ENCODE assay signal across 19 mouse cellular contexts in the genomic region with DNA sequence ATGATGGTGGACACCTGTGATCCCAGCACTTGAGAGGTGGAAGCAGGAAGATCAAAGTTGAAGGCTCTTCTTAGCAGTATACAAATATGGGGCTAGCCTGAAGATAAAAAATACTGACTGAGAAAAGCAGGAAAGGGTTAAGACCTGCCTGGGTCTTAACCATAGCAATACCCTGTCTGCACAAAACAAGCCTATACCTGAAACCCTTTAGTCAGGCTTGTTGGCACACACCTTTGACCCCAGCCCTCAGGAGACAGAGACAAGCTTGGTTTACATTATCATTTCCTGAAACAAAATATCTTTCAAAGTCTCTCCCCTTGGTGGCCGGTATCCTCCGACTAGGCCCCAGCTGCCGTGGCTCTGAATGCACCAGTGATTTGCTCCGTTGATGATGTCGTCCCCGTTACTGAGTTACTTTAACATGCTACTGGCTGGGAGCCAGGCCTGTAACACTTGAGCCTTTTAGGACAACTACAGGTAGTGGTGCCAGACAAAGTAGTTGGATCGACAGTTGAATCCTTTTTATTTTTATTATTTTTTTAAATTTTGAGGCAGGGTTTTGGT. TPM values are rescaled to one million over a fixed set of nuclear protein-coding genes. Genes with fewer than 3 reads are reported as not detected.
DNase-seq lines count a peak whose midpoint lies in the region; ATAC-seq and TF ChIP-seq lines count a peak whose summit lies in the region.
"Had no signal": no experiment of that assay in that cellular context is flagged by ENCODE, and none has a peak within 500 bp of the region (broad histone marks: within the 10 kb centered on the region; RNA-seq: fewer than 3 reads in every experiment).

No protein-coding gene starts in this region.

- H3K27me3 ChIP-seq in kidney, postnatal 0 days (ENCODE audit: insufficient read depth, low read length): no peaks in the 10 kb centered on the region
- no peaks in the 10 kb centered on the region for H3K27me3 ChIP-seq in stomach, postnatal 0 days (ENCODE audit: control insufficient read depth, insufficient read depth, low read length)
- no peaks in the 10 kb centered on the region for H3K27me3 ChIP-seq in liver, embryonic 11.5 days (replicated peaks; ENCODE audit: control insufficient read depth, insufficient read depth, low read length)
- H3K27me3 ChIP-seq: hindbrain, embryonic 12.5 days; limb, embryonic 13.5 days; midbrain, embryonic 12.5 days had no signal

- H3K9ac ChIP-seq in kidney, postnatal 0 days (ENCODE audit: low read depth, low read length): no peak overlapping the region
- H3K9ac ChIP-seq in stomach, postnatal 0 days (ENCODE audit: low read length): no peak overlapping the region
- H3K9ac ChIP-seq in liver, embryonic 11.5 days (ENCODE audit: low read depth, low read length): no peak overlapping the region
- H3K9ac ChIP-seq: hindbrain, embryonic 12.5 days; limb, embryonic 13.5 days; midbrain, embryonic 12.5 days had no signal

- no peak overlapping the region for H3K4me2 ChIP-seq in kidney, postnatal 0 days (ENCODE audit: low read length)
- no peak overlapping the region for H3K4me2 ChIP-seq in stomach, postnatal 0 days (replicated peaks; ENCODE audit: low read depth)
- H3K4me2 ChIP-seq in liver, embryonic 11.5 days: no peak overlapping the region
- H3K4me2 ChIP-seq: hindbrain, embryonic 12.5 days; limb, embryonic 13.5 days; midbrain, embryonic 12.5 days had no signal

- H3K36me3 ChIP-seq in kidney, postnatal 0 days (ENCODE audit: insufficient read depth, low read length): peaks cover 31% of the 10 kb centered on the region; the same call in 1 of the 2 replicates
- peaks cover 8% of the 10 kb centered on the region; the same call in 1 of the 2 replicates for H3K36me3 ChIP-seq in stomach, postnatal 0 days (ENCODE audit: control insufficient read depth, insufficient read depth, low read length)
- H3K36me3 ChIP-seq in liver, embryonic 11.5 days (ENCODE audit: control insufficient read depth, insufficient read depth, low read length): peaks cover 12% of the 10 kb centered on the region; the same call in 1 of the 2 replicates

- intact Hi-C loops in left cerebral cortex, postnatal 4 days (cut with DNase I): no loop called here

- no peak overlapping the region for H3K4me3 ChIP-seq in kidney, postnatal 0 days (replicated peaks; ENCODE audit: low read depth, low read length)
- H3K4me3 ChIP-seq in stomach, postnatal 0 days (ENCODE audit: low read depth, low read length): no peak overlapping the region
- H3K4me3 ChIP-seq in liver, embryonic 11.5 days (ENCODE audit: low read depth, low read length): no peak overlapping the region
- H3K4me3 ChIP-seq: gastrocnemius, adult 2 months; hindbrain, embryonic 12.5 days; limb, embryonic 13.5 days; midbrain, embryonic 12.5 days had no signal

- H3K4me1 ChIP-seq in kidney, postnatal 0 days (replicated peaks; ENCODE audit: insufficient read depth, low read length): no peaks in the 10 kb centered on the region
- H3K4me1 ChIP-seq in stomach, postnatal 0 days (replicated peaks; ENCODE audit: control insufficient read depth, insufficient read depth): no peaks in the 10 kb centered on the region
- H3K4me1 ChIP-seq in liver, embryonic 11.5 days (replicated peaks; ENCODE audit: control insufficient read depth, insufficient read depth, low read length): no peaks in the 10 kb centered on the region
- H3K4me1 ChIP-seq: hindbrain, embryonic 12.5 days; midbrain, embryonic 12.5 days had no signal

- peak; percentile 18 for DNase-seq in embryo, embryonic 11 days
- no peak for DNase-seq in embryo, embryonic 10.5 days (ENCODE audit: low spot score)
- peak; percentile 8 to 13 for DNase-seq in urinary bladder, postnatal 36 days (ENCODE audit: low spot score in 2 of 2)
- DNase-seq in urinary bladder, postnatal 4 days (ENCODE audit: low spot score in 2 of 2): no peak
- DNase-seq in kidney, postnatal 0 days (ENCODE audit: low spot score): peak; percentile 72
- DNase-seq in left cerebral cortex, postnatal 4 days: no peak
- DNase-seq in stomach, postnatal 0 days (ENCODE audit: low spot score): no peak
- no peak for DNase-seq in liver, embryonic 11.5 days (ENCODE audit: low spot score)
- DNase-seq: cerebellum, postnatal 14 days; gastrocnemius, adult 2 months; heart, adult 18-20 months; right cerebral cortex, adult 18-20 months; thymus, postnatal 36 days had no signal

- H3K27ac ChIP-seq in kidney, postnatal 0 days: peak overlapping the region; percentile 47; the same call in 1 of the 2 replicates
- no peak overlapping the region for H3K27ac ChIP-seq in stomach, postnatal 0 days (replicated peaks)
- no peak overlapping the region for H3K27ac ChIP-seq in liver, embryonic 11.5 days (ENCODE audit: low read depth, low read length)
- H3K27ac ChIP-seq: gastrocnemius, adult 2 months; hindbrain, embryonic 12.5 days; limb, embryonic 13.5 days; macrophage; midbrain, embryonic 12.5 days had no signal

- ATAC-seq in kidney, postnatal 0 days (replicated peaks; ENCODE audit: low FRiP score, low read depth): peak; percentile 74
- no peak for ATAC-seq in stomach, postnatal 0 days (ENCODE audit: low FRiP score, low TSS enrichment)
- ATAC-seq in liver, embryonic 11.5 days (replicated peaks; ENCODE audit: low FRiP score): no peak
- ATAC-seq: activated CD4-positive, CD25-positive, alpha-beta regulatory T cell, adult 4 months; forebrain, embryonic 16.5 days had no signal

- WGBS in kidney, postnatal 0 days: 33% methylated on average over 7 of the region's 7 CpGs
- WGBS in stomach, postnatal 0 days: 35% methylated on average over 7 of the region's 7 CpGs
- WGBS in liver, embryonic 11.5 days: 87% methylated on average over 7 of the region's 7 CpGs

- no peak for TF ChIP-seq EP300 in stomach, postnatal 0 days (optimal IDR thresholded peaks at IDR 0.05)

- no peak for TF ChIP-seq CTCF in kidney, postnatal 0 days (IDR thresholded peaks at IDR 0.05; ENCODE audit: low read depth)
- no peak for TF ChIP-seq CTCF in stomach, postnatal 0 days (IDR thresholded peaks at IDR 0.05; ENCODE audit: low read depth)

- H3K9me3 ChIP-seq in kidney, postnatal 0 days (replicated peaks; ENCODE audit: low read length): no peaks in the 10 kb centered on the region
- no peaks in the 10 kb centered on the region for H3K9me3 ChIP-seq in stomach, postnatal 0 days (ENCODE audit: control insufficient read depth, low read length)
- no peaks in the 10 kb centered on the region for H3K9me3 ChIP-seq in liver, embryonic 11.5 days (ENCODE audit: control insufficient read depth, low read length)
- H3K9me3 ChIP-seq: hindbrain, embryonic 12.5 days; limb, embryonic 13.5 days; midbrain, embryonic 12.5 days had no signal

RNA-seq across cellular contexts. Expression of gene Heatr3, which starts 6.8 kb away (rescaled TPM):
- polyA plus RNA-seq in kidney, postnatal 0 days (2015; fragmentation: Nextera tagmentation; extraction: Ambion mirVana): 31.7 and 34.2 TPM in 2 replicates
- total RNA-seq in left cerebral cortex, postnatal 4 days (2021): 10 to 100 TPM; 34.3 to 34.9 TPM
- polyA plus RNA-seq in stomach, postnatal 0 days (2015; fragmentation: Nextera tagmentation; extraction: Ambion mirVana): 17.8 and 18.8 TPM in 2 replicates
- polyA plus RNA-seq in liver, embryonic 11.5 days (2014; fragmentation: Nextera tagmentation; extraction: Ambion mirVana): 69.6 and 77.8 TPM in 2 replicates

RNA-seq across cellular contexts. Expression of gene Cnep1r1, which starts 12.3 kb away (rescaled TPM):
- polyA plus RNA-seq in kidney, postnatal 0 days (2015; fragmentation: Nextera tagmentation; extraction: Ambion mirVana): 53.4 and 57.3 TPM in 2 replicates
- 10 to 100 TPM; 34.3 to 35.9 TPM for total RNA-seq in left cerebral cortex, postnatal 4 days (2021)
- polyA plus RNA-seq in stomach, postnatal 0 days (2015; fragmentation: Nextera tagmentation; extraction: Ambion mirVana): 28.8 and 31.8 TPM in 2 replicates
- polyA plus RNA-seq in liver, embryonic 11.5 days (2014; fragmentation: Nextera tagmentation; extraction: Ambion mirVana): 30.8 and 33.6 TPM in 2 replicates

Comparison
In these comparisons a context has a peak if more than half of its experiments do, and no peak if none do; other contexts are left out.
1. DNase-seq: peak in embryo, embryonic 11 days (single experiment), urinary bladder, postnatal 36 days (2 of 2) and kidney, postnatal 0 days (single experiment); none in embryo, embryonic 10.5 days (single experiment), urinary bladder, postnatal 4 days (0 of 2), left cerebral cortex, postnatal 4 days (single experiment), stomach, postnatal 0 days (single experiment) and liver, embryonic 11.5 days (single experiment).